Mouse (Mus musculus) lung, adult 2 months (tissue): ENCODE measurements around the gene Unc5cl.

Experiments used
- CTCF ChIP-seq: fragments of 200-500 bp; IDR thresholded peaks from 2 replicates; pipeline ENCODE4 v1.5.1; 2011; ENCODE audit warnings: mild to moderate bottlenecking, low read length, control low read depth; ENCODE audit not compliant: insufficient read depth
- POLR2A ChIP-seq: fragments of 200-500 bp; IDR thresholded peaks from 2 replicates; pipeline ENCODE4 v1.6.1; 2011; ENCODE audit warnings: low read depth, mild to moderate bottlenecking, control low read depth, low read length, borderline replicate concordance; ENCODE audit errors: extremely low read depth

DNA sequence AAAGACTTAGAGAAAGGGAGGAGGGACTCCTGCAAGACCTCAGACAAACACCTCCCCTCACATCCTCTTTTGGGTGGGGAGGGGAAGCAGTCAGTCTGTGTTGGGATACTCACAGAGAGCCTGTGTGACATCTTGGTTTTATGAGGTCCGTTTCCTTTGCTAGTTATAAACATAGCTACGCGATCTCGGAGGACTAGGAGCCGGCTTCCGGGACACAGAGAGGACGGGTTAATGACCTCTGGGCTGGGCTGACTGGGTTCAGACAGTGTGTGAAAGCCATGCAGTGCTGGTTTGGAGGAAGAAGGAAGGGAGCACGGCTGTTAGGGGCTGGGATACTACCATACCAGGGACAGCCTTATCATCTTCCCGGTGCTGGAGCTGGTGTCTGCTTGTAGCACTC lies 90.0 kb downstream of the Unc5cl start:
- TF ChIP-seq CTCF: no peak
- TF ChIP-seq POLR2A: no peak
